Mouse (Mus musculus): ENCODE data around the gene Taar7e. TPM values are rescaled to one million over a fixed set of nuclear protein-coding genes. Genes with fewer than 3 reads are reported as not detected.
A peak's percentile ranks its signal among the peaks of the same experiment; 100 is the strongest.

Taar7e gene
- polyA plus RNA-seq, 1 experiment from 2014 or later = not detected

- H3K27me3 ChIP-seq (ENCODE audit: insufficient read depth, low read length) = no peaks in the 10 kb centered on the region
- 41% methylated on average over 3 of the region's 3 CpGs for WGBS (ENCODE audit: insufficient replicate concordance)
- H3K9ac ChIP-seq (replicated peaks) = no peak overlapping the region
- no peak overlapping the region for H3K4me2 ChIP-seq (ENCODE audit: low read depth, low read length)
- H3K36me3 ChIP-seq (replicated peaks; ENCODE audit: insufficient read depth, low read length) = no peaks in the 10 kb centered on the region
- no peaks in the 10 kb centered on the region for H3K4me1 ChIP-seq (ENCODE audit: insufficient read depth)
- no peak overlapping the region for H3K4me3 ChIP-seq (ENCODE audit: low read depth, low read length)
- H3K27ac ChIP-seq (ENCODE audit: low read depth) = no peak overlapping the region
- no peaks in the 10 kb centered on the region for H3K9me3 ChIP-seq (ENCODE audit: low read length)
- TF ChIP-seq CTCF (IDR thresholded peaks at IDR 0.05; ENCODE audit: low read depth) (peak; percentile 67), EP300 (IDR thresholded peaks at IDR 0.05; ENCODE audit: low read depth) (no peak)
- DNase-seq (peak; percentile 44), ATAC-seq (no peak)
These were observed 42.8 kb downstream of the Taar7e start for GRCm38 (mm10) chr10:24080166-24080565.

GRCm38 (mm10) chr10:24085936-24086335, 48.5 kb downstream of the Taar7e start:
- Histone ChIP-seq H3K4me1 (ENCODE audit: insufficient read depth) (peaks cover 4% of the 10 kb centered on the region; the same call in 1 of the 2 replicates), H3K27me3 (ENCODE audit: insufficient read depth, low read length) (no peaks in the 10 kb centered on the region), H3K27ac (ENCODE audit: low read depth) (no peak overlapping the region; the same call in 1 of the 2 replicates), H3K9ac (replicated peaks) (no peak overlapping the region), H3K4me3 (ENCODE audit: low read depth, low read length) (no peak overlapping the region), H3K9me3 (ENCODE audit: low read length) (no peaks in the 10 kb centered on the region), H3K4me2 (ENCODE audit: low read depth, low read length) (no peak overlapping the region), H3K36me3 (replicated peaks; ENCODE audit: insufficient read depth, low read length) (no peaks in the 10 kb centered on the region)
- TF ChIP-seq CTCF (IDR thresholded peaks at IDR 0.05; ENCODE audit: low read depth) (no peak), EP300 (IDR thresholded peaks at IDR 0.05; ENCODE audit: low read depth) (no peak)
- DNase-seq (no peak), ATAC-seq (no peak)
- WGBS (ENCODE audit: insufficient replicate concordance) = 69% methylated on average over 5 of the region's 5 CpGs

GRCm38 (mm10) chr10:24086555-24086954, 49.1 kb downstream of the Taar7e start:
- Histone ChIP-seq H3K27me3 (ENCODE audit: insufficient read depth, low read length) (no peaks in the 10 kb centered on the region), H3K4me2 (ENCODE audit: low read depth, low read length) (no peak overlapping the region), H3K36me3 (replicated peaks; ENCODE audit: insufficient read depth, low read length) (no peaks in the 10 kb centered on the region), H3K4me3 (ENCODE audit: low read depth, low read length) (no peak overlapping the region), H3K9ac (replicated peaks) (no peak overlapping the region), H3K4me1 (ENCODE audit: insufficient read depth) (peaks cover 4% of the 10 kb centered on the region; the same call in 1 of the 2 replicates), H3K27ac (ENCODE audit: low read depth) (no peak overlapping the region; the same call in 1 of the 2 replicates), H3K9me3 (ENCODE audit: low read length) (no peaks in the 10 kb centered on the region)
- DNase-seq (no peak), ATAC-seq (peak; percentile 60)
- WGBS (ENCODE audit: insufficient replicate concordance) = 43% methylated on average over 5 of the region's 5 CpGs
- TF ChIP-seq EP300 (IDR thresholded peaks at IDR 0.05; ENCODE audit: low read depth) (no peak), CTCF (IDR thresholded peaks at IDR 0.05; ENCODE audit: low read depth) (no peak)

- Histone ChIP-seq H3K4me2 (ENCODE audit: low read depth, low read length) (no peak overlapping the region), H3K9me3 (ENCODE audit: low read length) (no peaks in the 10 kb centered on the region), H3K27me3 (ENCODE audit: insufficient read depth, low read length) (no peaks in the 10 kb centered on the region), H3K4me3 (ENCODE audit: low read depth, low read length) (no peak overlapping the region), H3K36me3 (replicated peaks; ENCODE audit: insufficient read depth, low read length) (no peaks in the 10 kb centered on the region), H3K9ac (replicated peaks) (no peak overlapping the region), H3K4me1 (ENCODE audit: insufficient read depth) (peaks cover 4% of the 10 kb centered on the region; the same call in 1 of the 2 replicates), H3K27ac (ENCODE audit: low read depth) (no peak overlapping the region)
- TF ChIP-seq EP300 (IDR thresholded peaks at IDR 0.05; ENCODE audit: low read depth) (no peak), CTCF (IDR thresholded peaks at IDR 0.05; ENCODE audit: low read depth) (no peak)
- DNase-seq = no peak
- 69% methylated on average over 2 of the region's 2 CpGs for WGBS (ENCODE audit: insufficient replicate concordance)
- peak; percentile 91 for ATAC-seq
These were observed 49.8 kb downstream of the Taar7e start for GRCm38 (mm10) chr10:24087168-24087567.

Other genes starting within 250 kb of the Taar7e start
- 1.2 and 1.5 TPM in 2 replicates for gene Slc18b1, start 240.6 kb upstream of the Taar7e start, polyA plus RNA-seq (2015; fragmentation: Nextera tagmentation; extraction: Ambion mirVana)
- 129 and 137 TPM in 2 replicates for gene Vnn3, start 186.2 kb upstream of the Taar7e start, polyA plus RNA-seq (2015; fragmentation: Nextera tagmentation; extraction: Ambion mirVana)
- 13.9 and 20.5 TPM in 2 replicates for gene Vnn1, start 142.9 kb upstream of the Taar7e start, polyA plus RNA-seq (2015; fragmentation: Nextera tagmentation; extraction: Ambion mirVana)
- gene Taar1, start 117.3 kb upstream of the Taar7e start, polyA plus RNA-seq (2015; fragmentation: Nextera tagmentation; extraction: Ambion mirVana) = not detected in 2 replicates
- gene Taar2, start 99.0 kb upstream of the Taar7e start, polyA plus RNA-seq (2015; fragmentation: Nextera tagmentation; extraction: Ambion mirVana) = not detected in 2 replicates
- not detected in 2 replicates for gene Taar3, start 88.1 kb upstream of the Taar7e start, polyA plus RNA-seq (2015; fragmentation: Nextera tagmentation; extraction: Ambion mirVana)
- gene Taar4, start 77.1 kb upstream of the Taar7e start, polyA plus RNA-seq (2015; fragmentation: Nextera tagmentation; extraction: Ambion mirVana) = not detected in 2 replicates
- gene Taar5, start 66.9 kb upstream of the Taar7e start, polyA plus RNA-seq (2015; fragmentation: Nextera tagmentation; extraction: Ambion mirVana) = not detected in 2 replicates
- gene Taar6, start 52.0 kb upstream of the Taar7e start, polyA plus RNA-seq (2015; fragmentation: Nextera tagmentation; extraction: Ambion mirVana) = not detected in 2 replicates
- gene Taar7a, start 44.1 kb upstream of the Taar7e start, polyA plus RNA-seq (2015; fragmentation: Nextera tagmentation; extraction: Ambion mirVana) = not detected in 2 replicates
- not detected in 2 replicates for gene Taar7b, start 37.7 kb upstream of the Taar7e start, polyA plus RNA-seq (2015; fragmentation: Nextera tagmentation; extraction: Ambion mirVana)
- gene Taar7d, start 10.4 kb upstream of the Taar7e start, polyA plus RNA-seq (2015; fragmentation: Nextera tagmentation; extraction: Ambion mirVana) = not detected in 2 replicates
- not detected in 2 replicates for gene Taar7f, start 11.9 kb downstream of the Taar7e start, polyA plus RNA-seq (2015; fragmentation: Nextera tagmentation; extraction: Ambion mirVana)
- gene Taar8a, start 38.9 kb downstream of the Taar7e start, polyA plus RNA-seq (2015; fragmentation: Nextera tagmentation; extraction: Ambion mirVana) = not detected in 2 replicates
- gene Taar8b, start 54.7 kb downstream of the Taar7e start, polyA plus RNA-seq (2015; fragmentation: Nextera tagmentation; extraction: Ambion mirVana) = not detected in 2 replicates
- not detected in 2 replicates for gene Taar8c, start 64.3 kb downstream of the Taar7e start, polyA plus RNA-seq (2015; fragmentation: Nextera tagmentation; extraction: Ambion mirVana)
- not detected in 2 replicates for gene Taar9, start 71.9 kb downstream of the Taar7e start, polyA plus RNA-seq (2015; fragmentation: Nextera tagmentation; extraction: Ambion mirVana)
- 33.7 and 35.7 TPM in 2 replicates for gene Stx7, start 111.7 kb downstream of the Taar7e start, polyA plus RNA-seq (2015; fragmentation: Nextera tagmentation; extraction: Ambion mirVana)
- 0.04 TPM in 1 of 2 replicates, not detected in the other for gene Moxd1, start 185.9 kb downstream of the Taar7e start, polyA plus RNA-seq (2015; fragmentation: Nextera tagmentation; extraction: Ambion mirVana)

Data from liver, postnatal 0 days (tissue).